ENCODE assay signal across 9 mouse cellular contexts in genomic region chr12:15078615-15079014, GRCm38 (mm10).
A peak's percentile ranks its signal among the peaks of the same experiment; 100 is the strongest.
DNase-seq lines count a peak whose midpoint lies in the region; ATAC-seq lines count a peak whose summit lies in the region.
"Had no signal": no experiment of that assay in that cellular context is flagged by ENCODE, and none has a peak within 500 bp of the region (broad histone marks: within the 10 kb centered on the region; RNA-seq: fewer than 3 reads in every experiment).

No protein-coding gene starts in this region.

- no peaks in the 10 kb centered on the region for H3K36me3 ChIP-seq in forebrain, embryonic 15.5 days
- H3K36me3 ChIP-seq in neural tube, embryonic 14.5 days (ENCODE audit: control insufficient read depth, insufficient read depth, low read length) = no peaks in the 10 kb centered on the region

- no peaks in the 10 kb centered on the region for H3K9me3 ChIP-seq in forebrain, embryonic 15.5 days
- H3K9me3 ChIP-seq in neural tube, embryonic 14.5 days (ENCODE audit: control insufficient read depth, low read length) = no peaks in the 10 kb centered on the region

- H3K9ac ChIP-seq in forebrain, embryonic 15.5 days (replicated peaks) = no peak overlapping the region
- no peak overlapping the region for H3K9ac ChIP-seq in neural tube, embryonic 14.5 days (replicated peaks; ENCODE audit: low read depth, low read length)

- WGBS in forebrain, embryonic 15.5 days = 65% methylated on average over 2 of the region's 2 CpGs
- 74% methylated on average over 2 of the region's 2 CpGs for WGBS in neural tube, embryonic 14.5 days

- no peaks in the 10 kb centered on the region for H3K4me1 ChIP-seq in forebrain, embryonic 15.5 days
- no peaks in the 10 kb centered on the region for H3K4me1 ChIP-seq in neural tube, embryonic 14.5 days (ENCODE audit: control insufficient read depth, insufficient read depth, low read length)

- no peaks in the 10 kb centered on the region for H3K27me3 ChIP-seq in forebrain, embryonic 15.5 days
- no peaks in the 10 kb centered on the region for H3K27me3 ChIP-seq in neural tube, embryonic 14.5 days (ENCODE audit: control insufficient read depth, insufficient read depth, low read length)

- no peak overlapping the region for H3K4me2 ChIP-seq in forebrain, embryonic 15.5 days (replicated peaks)
- H3K4me2 ChIP-seq in neural tube, embryonic 14.5 days (ENCODE audit: low read depth, low read length) = no peak overlapping the region

- H3K4me3 ChIP-seq in forebrain, embryonic 15.5 days = no peak overlapping the region
- no peak overlapping the region for H3K4me3 ChIP-seq in neural tube, embryonic 14.5 days (ENCODE audit: low read depth, low read length)

- intact Hi-C loops in heart, postnatal 25 days (cut with DNase I) = no loop called here

- 0 out of 2 replicates have a peak, but pooled peaks have one; percentile 35 for ATAC-seq in forebrain, embryonic 15.5 days (replicated peaks)
- peak; percentile 66; the same call in 1 of the 2 replicates for ATAC-seq in neural tube, embryonic 14.5 days (ENCODE audit: low read depth)

- no peak overlapping the region for H3K27ac ChIP-seq in forebrain, embryonic 15.5 days (replicated peaks)
- no peak overlapping the region for H3K27ac ChIP-seq in neural tube, embryonic 14.5 days (ENCODE audit: low read depth, low read length)

- DNase-seq in left cerebral cortex, adult 11 months (ENCODE audit: low spot score) = peak; percentile 22
- no peak for DNase-seq in left cerebral cortex, adult 8-10 months (ENCODE audit: low spot score in 2 of 2)
- DNase-seq in brain, adult 2 months (ENCODE audit: low read depth, low spot score) = peak; percentile 77
- no peak for DNase-seq in heart, postnatal 25 days (ENCODE audit: low spot score)
- DNase-seq in heart, adult 18-20 months = no peak
- no peak for DNase-seq in cerebellum, adult 11-12 months
- DNase-seq: gastrocnemius, postnatal 25 days had no signal

Comparison
In these comparisons a context has a peak if more than half of its experiments do, and no peak if none do; other contexts are left out.
1. DNase-seq: peak in left cerebral cortex, adult 11 months (single experiment) and brain, adult 2 months (single experiment); none in left cerebral cortex, adult 8-10 months (0 of 2), heart, postnatal 25 days (single experiment), heart, adult 18-20 months (0 of 2) and cerebellum, adult 11-12 months (single experiment).